Mouse (Mus musculus) embryonic facial prominence, embryonic 10.5 days (tissue): ENCODE results near the gene Stx8. TPM values are rescaled to one million over a fixed set of nuclear protein-coding genes. Genes with fewer than 3 reads are reported as not detected.

ENCODE experiments used
- DNase-seq: peaks from one replicate; pipeline ENCODE4 v3.0.0-alpha.2; 2017; ENCODE audit warnings: low spot score
- H3K27ac ChIP-seq: fragments of 300-500 bp; sonication (generic); replicated peaks from 2 replicates; pipeline ENCODE4 v1.5.1; 2016; ENCODE audit warnings: mild to moderate bottlenecking
- H3K27me3 ChIP-seq: fragments of 300-500 bp; sonication (generic); replicated peaks from 2 replicates; pipeline ENCODE4 v1.6.1; 2016; ENCODE audit warnings: low read depth, mild to moderate bottlenecking; ENCODE audit not compliant: poor library complexity, severe bottlenecking
- H3K36me3 ChIP-seq: fragments of 300-500 bp; sonication (generic); replicated peaks from 2 replicates; pipeline ENCODE4 v1.6.1; 2016; ENCODE audit warnings: mild to moderate bottlenecking, moderate library complexity
- H3K4me1 ChIP-seq: fragments of 300-500 bp; sonication (generic); 2 replicates; pipeline ENCODE4 v1.6.1; 2016
- H3K4me3 ChIP-seq: fragments of 300-500 bp; sonication (generic); 2 replicates; pipeline ENCODE4 v1.5.1; 2016; ENCODE audit warnings: mild to moderate bottlenecking, moderate library complexity
- H3K9me3 ChIP-seq: fragments of 300-500 bp; sonication (generic); 2 replicates; pipeline ENCODE4 v1.6.1; 2016; ENCODE audit warnings: mild to moderate bottlenecking
- WGBS: fragments of 180-500 bp; shearing (Covaris S2); methylation state at CpG from one replicate; pipeline ENCODE4 v1.1.7; 2016; 5-methylcytosine and 5-hydroxymethylcytosine counted together
- polyA plus RNA-seq: library from polyadenylated mRNA; unstranded; fragments of >200 nt; fragmentation: Nextera tagmentation; extraction: Ambion mirVana; gene quantifications from 2 replicates; pipeline ENCODE4 v1.2.1, GENCODE M21; 2016

Stx8 gene
- polyA plus RNA-seq, 1 experiment from 2014 or later = 44.7 TPM

GRCm38 (mm10) chr11:68211924-68212578 is 246.1 kb downstream of the Stx8 start:
- Histone ChIP-seq H3K27me3 (0 out of 2 replicates have a peak, but pooled peaks cover 5% of the 10 kb centered on the region), H3K36me3 (peaks cover 5% of the 10 kb centered on the region; the same call in 1 of the 2 replicates), H3K4me3 (no peak overlapping the region), H3K4me1 (peaks cover 70% of the 10 kb centered on the region), H3K9me3 (no peaks in the 10 kb centered on the region), H3K27ac (peak overlapping the region; percentile 73)
- WGBS = 52% methylated on average over 8 of the region's 8 CpGs
- peak; percentile 47 for DNase-seq

- H3K9me3 ChIP-seq = no peaks in the 10 kb centered on the region
- peaks cover 5% of the 10 kb centered on the region; the same call in 1 of the 2 replicates for H3K36me3 ChIP-seq
- no peak for DNase-seq
- no peak overlapping the region for H3K4me3 ChIP-seq
- H3K27ac ChIP-seq = 0 out of 2 replicates have a peak overlapping the region, but pooled peaks have one; percentile 78
- 78% methylated on average over 3 of the region's 3 CpGs for WGBS
- H3K4me1 ChIP-seq = peaks cover 81% of the 10 kb centered on the region
- peaks cover 20% of the 10 kb centered on the region for H3K27me3 ChIP-seq
Measured at GRCm38 (mm10) chr11:68213896-68214295, 247.9 kb downstream of the Stx8 start.

- peaks cover 5% of the 10 kb centered on the region; the same call in 1 of the 2 replicates for H3K36me3 ChIP-seq
- H3K4me3 ChIP-seq = no peak overlapping the region
- H3K4me1 ChIP-seq = peaks cover 79% of the 10 kb centered on the region
- DNase-seq = no peak
- H3K27me3 ChIP-seq = peaks cover 27% of the 10 kb centered on the region
- 70% methylated on average over 9 of the region's 9 CpGs for WGBS
- H3K27ac ChIP-seq = peak overlapping the region; percentile 78
- H3K9me3 ChIP-seq = no peaks in the 10 kb centered on the region
Measured at GRCm38 (mm10) chr11:68214496-68215205, 248.7 kb downstream of the Stx8 start.

- no peaks in the 10 kb centered on the region for H3K9me3 ChIP-seq
- peak; percentile 81 for DNase-seq
- no peak overlapping the region for H3K4me3 ChIP-seq
- peaks cover 5% of the 10 kb centered on the region; the same call in 1 of the 2 replicates for H3K36me3 ChIP-seq
- peaks cover 32% of the 10 kb centered on the region for H3K27me3 ChIP-seq
- H3K4me1 ChIP-seq = peaks cover 86% of the 10 kb centered on the region
- peak overlapping the region; percentile 78 for H3K27ac ChIP-seq
- WGBS = 34% methylated on average over 6 of the region's 6 CpGs
Measured at GRCm38 (mm10) chr11:68215206-68215912, 249.4 kb downstream of the Stx8 start.

- 81% methylated on average over 11 of the region's 11 CpGs for WGBS
- peak overlapping the region; percentile 78 for H3K27ac ChIP-seq
- DNase-seq = peak; percentile 36
Measured at GRCm38 (mm10) chr11:68216041-68216440, 250.0 kb downstream of the Stx8 start.

GRCm38 (mm10) chr11:68220733-68221132 is 254.7 kb downstream of the Stx8 start:
- DNase-seq = peak; percentile 73
- WGBS = 32% methylated on average over 4 of the region's 4 CpGs
- peak overlapping the region; percentile 37; the same call in 1 of the 2 replicates for H3K27ac ChIP-seq
- peaks cover 70% of the 10 kb centered on the region for H3K27me3 ChIP-seq
- H3K4me3 ChIP-seq = no peak overlapping the region
- peaks cover 65% of the 10 kb centered on the region for H3K4me1 ChIP-seq
- no peaks in the 10 kb centered on the region for H3K9me3 ChIP-seq
- peaks cover 4% of the 10 kb centered on the region; the same call in 1 of the 2 replicates for H3K36me3 ChIP-seq

More at GRCm38 (mm10) chr11:68216041-68216440, 250.0 kb downstream of the Stx8 start:
- Histone ChIP-seq H3K36me3 (peaks cover 5% of the 10 kb centered on the region; the same call in 1 of the 2 replicates), H3K9me3 (no peaks in the 10 kb centered on the region), H3K4me3 (no peak overlapping the region), H3K4me1 (peaks cover 88% of the 10 kb centered on the region), H3K27me3 (peaks cover 36% of the 10 kb centered on the region)

GRCm38 (mm10) chr11:68222209-68222608 is 256.2 kb downstream of the Stx8 start:
- H3K4me3 ChIP-seq = no peak overlapping the region
- H3K36me3 ChIP-seq = peaks cover 4% of the 10 kb centered on the region; the same call in 1 of the 2 replicates
- H3K27ac ChIP-seq = 0 out of 2 replicates have a peak overlapping the region, but pooled peaks have one; percentile 24
- H3K9me3 ChIP-seq = no peaks in the 10 kb centered on the region
- H3K4me1 ChIP-seq = peaks cover 64% of the 10 kb centered on the region
- DNase-seq = no peak
- 91% methylated on average over 7 of the region's 7 CpGs for WGBS
- H3K27me3 ChIP-seq = peaks cover 82% of the 10 kb centered on the region

GRCm38 (mm10) chr11:68223143-68223542 is 257.1 kb downstream of the Stx8 start:
- H3K4me1 ChIP-seq = peaks cover 64% of the 10 kb centered on the region
- H3K9me3 ChIP-seq = no peaks in the 10 kb centered on the region
- H3K27me3 ChIP-seq = peaks cover 84% of the 10 kb centered on the region
- peaks cover 4% of the 10 kb centered on the region; the same call in 1 of the 2 replicates for H3K36me3 ChIP-seq
- DNase-seq = no peak
- H3K4me3 ChIP-seq = no peak overlapping the region
- WGBS = 64% methylated on average over 13 of the region's 13 CpGs
- H3K27ac ChIP-seq = no peak overlapping the region

- Histone ChIP-seq H3K27me3 (peaks cover 65% of the 10 kb centered on the region), H3K9me3 (no peaks in the 10 kb centered on the region), H3K4me3 (no peak overlapping the region), H3K4me1 (peaks cover 58% of the 10 kb centered on the region), H3K36me3 (peaks cover 4% of the 10 kb centered on the region; the same call in 1 of the 2 replicates), H3K27ac (peak overlapping the region; percentile 37)
- DNase-seq = no peak
- 39% methylated on average over 5 of the region's 5 CpGs for WGBS
Measured at GRCm38 (mm10) chr11:68226654-68227057, 260.7 kb downstream of the Stx8 start.

GRCm38 (mm10) chr11:68227837-68228236 is 261.8 kb downstream of the Stx8 start:
- no peak overlapping the region for H3K4me3 ChIP-seq
- WGBS = 86% methylated on average over 6 of the region's 6 CpGs
- no peaks in the 10 kb centered on the region for H3K9me3 ChIP-seq
- no peak overlapping the region; the same call in 1 of the 2 replicates for H3K27ac ChIP-seq
- peaks cover 57% of the 10 kb centered on the region for H3K27me3 ChIP-seq
- H3K4me1 ChIP-seq = peaks cover 54% of the 10 kb centered on the region
- no peak for DNase-seq
- H3K36me3 ChIP-seq = peaks cover 4% of the 10 kb centered on the region; the same call in 1 of the 2 replicates

GRCm38 (mm10) chr11:68228941-68229665 is 263.1 kb downstream of the Stx8 start:
- 39% methylated on average over 18 of the region's 18 CpGs for WGBS
- DNase-seq = peak; percentile 64
- Histone ChIP-seq H3K36me3 (peaks cover 4% of the 10 kb centered on the region; the same call in 1 of the 2 replicates), H3K27ac (peak overlapping the region; percentile 87), H3K4me1 (peaks cover 49% of the 10 kb centered on the region), H3K27me3 (peaks cover 55% of the 10 kb centered on the region), H3K4me3 (no peak overlapping the region), H3K9me3 (no peaks in the 10 kb centered on the region)
